Mouse (Mus musculus) heart, embryonic 14.5 days (tissue): ENCODE measurements around the gene D930020B18Rik. TPM values are rescaled to one million over a fixed set of nuclear protein-coding genes. Genes with fewer than 3 reads are reported as not detected.

Experiments
- ATAC-seq: fragments of 200-750 bp; cut with Nextera tagmentation; 2 replicates; pipeline ENCODE4 v1.8.0; 2017; ENCODE audit warnings: low read depth, moderate TSS enrichment; ENCODE audit not compliant: insufficient number of reproducible peaks, insufficient read depth, low FRiP score
- H3K27ac ChIP-seq, 2 experiments: fragments of 200-500 bp in 1 of 2; fragments of 300-500 bp in 1 of 2; sonication (generic) in 1 of 2; replicated peaks in 1 of 2; 2 replicates each; pipeline ENCODE4 v1.5.1; 2012 to 2014; ENCODE audit warnings: low read depth in 2 of 2, low read length in 2 of 2, control low read depth in 1 of 2, mild to moderate bottlenecking in 1 of 2, mixed read lengths in 1 of 2; ENCODE audit not compliant: control insufficient read depth in 1 of 2, insufficient read depth in 1 of 2
- H3K27me3 ChIP-seq: fragments of 300-500 bp; sonication (generic); 2 replicates; pipeline ENCODE4 v1.6.1; 2014; ENCODE audit warnings: mild to moderate bottlenecking, low read length, control low read depth; ENCODE audit not compliant: control insufficient read depth, insufficient read depth
- H3K36me3 ChIP-seq: fragments of 300-500 bp; sonication (generic); 2 replicates; pipeline ENCODE4 v1.6.1; 2014; ENCODE audit warnings: mild to moderate bottlenecking, control low read depth, low read length, mixed read lengths; ENCODE audit not compliant: control insufficient read depth, insufficient read depth
- H3K4me1 ChIP-seq, 2 experiments: fragments of 200-500 bp in 1 of 2; fragments of 300-500 bp in 1 of 2; sonication (generic) in 1 of 2; 2 replicates each; pipeline ENCODE4 v1.6.1; 2012 to 2014; ENCODE audit warnings: low read length in 2 of 2, control low read depth in 1 of 2, mixed read lengths in 1 of 2; ENCODE audit not compliant: control insufficient read depth in 2 of 2, insufficient read depth in 2 of 2
- H3K4me2 ChIP-seq: fragments of 300-500 bp; sonication (generic); 2 replicates; pipeline ENCODE4 v1.6.1; 2014; ENCODE audit warnings: mild to moderate bottlenecking, low read length
- H3K4me3 ChIP-seq, 2 experiments: fragments of 200-500 bp in 1 of 2; fragments of 300-500 bp in 1 of 2; sonication (generic) in 1 of 2; 2 replicates each; pipeline ENCODE4 v1.5.1; 2012 to 2014; ENCODE audit warnings: low read length in 2 of 2, mild to moderate bottlenecking in 2 of 2, control low read depth in 1 of 2, low read depth in 1 of 2, moderate library complexity in 1 of 2; ENCODE audit not compliant: control insufficient read depth in 1 of 2, insufficient read depth in 1 of 2
- H3K9ac ChIP-seq: fragments of 300-500 bp; sonication (generic); 2 replicates; pipeline ENCODE4 v1.6.1; 2014; ENCODE audit warnings: mild to moderate bottlenecking, low read length
- H3K9me3 ChIP-seq: fragments of 300-500 bp; sonication (generic); 2 replicates; pipeline ENCODE4 v1.6.1; 2016; ENCODE audit warnings: low read length, control low read depth; ENCODE audit not compliant: control insufficient read depth
- WGBS: fragments of 180-500 bp; shearing (Covaris S2); extraction: QIAGEN DNeasy Blood & Tissue Kit; methylation state at CpG from one replicate; pipeline ENCODE4 v1.1.7; 2014; 5-methylcytosine and 5-hydroxymethylcytosine counted together
- polyA plus RNA-seq: library from polyadenylated mRNA; unstranded; fragments of >200 nt; fragmentation: Nextera tagmentation; extraction: Ambion mirVana; gene quantifications from 2 replicates; pipeline ENCODE4 v1.2.1, GENCODE M21; 2014

The D930020B18Rik gene
- polyA plus RNA-seq, 1 experiment from 2014 or later, result not detected

- WGBS, result 1% methylated on average over 41 of the region's 41 CpGs
Measured at GRCm38 (mm10) chr10:121625407-121626185, 15.8 kb upstream of the D930020B18Rik start.

GRCm38 (mm10) chr10:121626186-121626882, 15.1 kb upstream of the D930020B18Rik start, which contains the start of gene Xpot:
Xpot (minus strand) TSS chr10:121626332.
- ATAC-seq, result peak; percentile 100
- H3K36me3 ChIP-seq, result peaks cover 18% of the 10 kb centered on the region
- H3K9ac ChIP-seq, result peak within 1 kb of the TSS; percentile 90
- H3K4me3 ChIP-seq, result peak within 1 kb of the TSS; percentile 71 to 96
- H3K4me2 ChIP-seq, result peak within 1 kb of the TSS; percentile 90
- H3K4me1 ChIP-seq, result peaks cover 6 to 11% of the 10 kb centered on the region in 2 experiments
- no peaks in the 10 kb centered on the region for H3K27me3 ChIP-seq
- WGBS, result under 1% methylated on average over 70 of the region's 70 CpGs
- H3K9me3 ChIP-seq, result no peaks in the 10 kb centered on the region
- peak within 1 kb of the TSS; percentile 90 to 95 for H3K27ac ChIP-seq

More at GRCm38 (mm10) chr10:121625407-121626185, 15.8 kb upstream of the D930020B18Rik start:
- Histone ChIP-seq H3K36me3 (peaks cover 22% of the 10 kb centered on the region), H3K9ac (peak overlapping the region; percentile 90), H3K4me2 (peak overlapping the region; percentile 90), H3K9me3 (no peaks in the 10 kb centered on the region), H3K27me3 (no peaks in the 10 kb centered on the region), H3K4me1 (peaks cover 6 to 11% of the 10 kb centered on the region in 2 experiments), H3K4me3 (peak overlapping the region; percentile 71 to 96), H3K27ac (peak overlapping the region; percentile 76 to 95)
- ATAC-seq, result no peak

- 77% methylated on average over 10 of the region's 10 CpGs for WGBS
- no peak for ATAC-seq
- no peaks in the 10 kb centered on the region for H3K9me3 ChIP-seq
- H3K27me3 ChIP-seq, result no peaks in the 10 kb centered on the region
- no peak overlapping the region for H3K4me3 ChIP-seq
- no peak overlapping the region for H3K9ac ChIP-seq
- H3K36me3 ChIP-seq, result peaks cover 8% of the 10 kb centered on the region
- no peak overlapping the region for H3K27ac ChIP-seq
- H3K4me1 ChIP-seq, result peaks cover 6 to 11% of the 10 kb centered on the region in 2 experiments
- peak overlapping the region; percentile 90; the same call in 1 of the 2 replicates for H3K4me2 ChIP-seq
Measured at GRCm38 (mm10) chr10:121627216-121627852, 14.1 kb upstream of the D930020B18Rik start.

GRCm38 (mm10) chr10:121628561-121629040, 12.8 kb upstream of the D930020B18Rik start:
- H3K9ac ChIP-seq, result no peak overlapping the region
- 80% methylated on average over 6 of the region's 6 CpGs for WGBS
- no peaks in the 10 kb centered on the region for H3K9me3 ChIP-seq
- peaks cover 6 to 11% of the 10 kb centered on the region in 2 experiments for H3K4me1 ChIP-seq
- H3K36me3 ChIP-seq, result no peaks in the 10 kb centered on the region
- H3K4me2 ChIP-seq, result no peak overlapping the region
- no peak for ATAC-seq
- H3K27ac ChIP-seq, result no peak overlapping the region
- no peak overlapping the region for H3K4me3 ChIP-seq
- H3K27me3 ChIP-seq, result no peaks in the 10 kb centered on the region

- no peak overlapping the region for H3K27ac ChIP-seq
- no peak overlapping the region for H3K4me3 ChIP-seq
- no peak overlapping the region for H3K9ac ChIP-seq
- no peaks in the 10 kb centered on the region for H3K27me3 ChIP-seq
- 63% methylated on average over 1 of the region's 1 CpGs for WGBS
- no peak overlapping the region for H3K4me2 ChIP-seq
- H3K9me3 ChIP-seq, result no peaks in the 10 kb centered on the region
- no peaks in the 10 kb centered on the region for H3K36me3 ChIP-seq
- H3K4me1 ChIP-seq, result no peaks in the 10 kb centered on the region
- ATAC-seq, result no peak
Measured at GRCm38 (mm10) chr10:121634159-121634558, 7.2 kb upstream of the D930020B18Rik start.

GRCm38 (mm10) chr10:121636276-121636675, 5.1 kb upstream of the D930020B18Rik start:
- H3K4me1 ChIP-seq, result peaks cover 3 to 6% of the 10 kb centered on the region in 2 experiments; a peak in 2 of 4 replicates
- H3K9ac ChIP-seq, result no peak overlapping the region
- H3K27ac ChIP-seq, result no peak overlapping the region
- H3K4me2 ChIP-seq, result no peak overlapping the region
- no peaks in the 10 kb centered on the region for H3K36me3 ChIP-seq
- H3K27me3 ChIP-seq, result peaks cover 6% of the 10 kb centered on the region; the same call in 1 of the 2 replicates
- no peak for ATAC-seq
- no peak overlapping the region for H3K4me3 ChIP-seq
- WGBS, result 78% methylated on average over 6 of the region's 6 CpGs
- H3K9me3 ChIP-seq, result no peaks in the 10 kb centered on the region

- ATAC-seq, result no peak
- Histone ChIP-seq H3K9ac (no peak overlapping the region), H3K27ac (no peak overlapping the region), H3K4me2 (no peak overlapping the region), H3K36me3 (no peaks in the 10 kb centered on the region), H3K4me1 (peaks cover 6 to 18% of the 10 kb centered on the region in 2 experiments; a peak in 3 of 4 replicates), H3K4me3 (no peak overlapping the region), H3K27me3 (peaks cover 30% of the 10 kb centered on the region), H3K9me3 (no peaks in the 10 kb centered on the region)
- WGBS, result 88% methylated on average over 5 of the region's 5 CpGs
Measured at GRCm38 (mm10) chr10:121639573-121639972, 1.8 kb upstream of the D930020B18Rik start.
